Mouse (Mus musculus) 3134 (cell line): ENCODE data around the gene Olfr1380.
"Not testable (repeated sequence)": the region's sequence is repeated elsewhere in the genome, so short reads cannot be mapped to it uniquely, and the experiment has no call there.

ENCODE experiments used
- DNase-seq: peaks from one replicate; pipeline ENCODE4 v3.0.0-alpha.2; 2011; ENCODE audit warnings: low spot score; ENCODE audit not compliant: insufficient read length; ENCODE audit errors: extremely low read depth

Gene Olfr1380

DNA sequence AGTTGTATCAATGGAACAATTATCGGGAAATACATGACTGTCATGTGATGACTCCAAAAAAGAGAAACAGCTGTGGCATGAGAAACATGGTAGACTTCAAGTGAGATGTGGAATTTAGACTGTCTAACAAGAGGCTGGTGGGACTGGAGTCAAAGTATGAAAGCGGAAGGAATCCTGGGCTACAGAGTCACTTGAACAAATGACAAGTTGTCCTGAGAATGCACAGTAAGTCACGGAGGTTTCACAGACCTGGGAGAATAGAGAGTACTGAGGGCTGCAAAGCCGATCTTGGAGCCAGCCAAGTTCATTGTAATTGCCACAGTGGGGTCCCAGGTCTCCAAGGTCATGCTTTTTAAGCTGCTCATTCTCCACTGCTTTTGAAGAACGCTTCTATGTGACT is at the start of gene Olfr1380:
Olfr1380 (plus strand) TSS at position 301 of the 400 bp plus-strand sequence.
- not testable (repeated sequence) for DNase-seq

DNA sequence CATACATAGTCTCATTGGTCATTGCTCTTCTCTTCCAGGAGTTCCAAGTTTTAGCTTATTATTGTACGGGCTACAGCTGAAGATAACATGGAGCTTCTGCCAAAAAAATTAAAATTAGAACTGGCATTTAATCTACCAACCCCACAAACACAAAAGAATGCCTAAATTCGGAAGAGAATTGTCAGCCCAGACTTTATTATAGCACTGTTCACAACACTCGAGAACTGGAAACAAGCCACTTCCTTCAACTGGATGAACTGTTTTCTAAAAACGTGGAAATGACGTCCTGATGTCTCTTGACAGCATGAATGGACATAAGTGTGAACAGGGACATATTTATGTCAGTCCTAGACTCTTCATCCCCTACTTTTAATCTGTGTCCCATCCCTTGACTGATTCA is 38.6 kb upstream of the Olfr1380 start:
- no peak for DNase-seq

DNA sequence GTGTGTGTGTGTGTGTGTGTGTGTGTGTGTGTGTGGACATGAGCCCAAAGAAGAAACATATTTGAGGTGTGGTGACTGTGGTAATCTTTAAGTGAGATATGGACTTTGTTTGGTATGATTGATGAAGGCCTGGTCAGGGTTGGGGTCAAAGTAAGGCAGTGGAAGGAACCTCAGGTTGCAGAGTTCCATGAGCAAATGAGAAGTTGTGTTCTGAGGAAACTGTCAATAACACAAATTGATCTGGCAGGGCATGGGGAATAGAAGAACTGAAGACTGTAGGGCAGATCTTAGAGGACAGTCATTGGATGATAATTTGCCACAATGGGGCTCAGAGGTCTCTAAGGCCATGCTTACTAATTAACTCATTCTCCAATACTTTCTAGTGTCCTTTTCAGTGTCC is 37.3 kb upstream of the Olfr1380 start, which contains the start of gene Olfr1383:
Olfr1383 (plus strand) TSS at position 301 of the 400 bp plus-strand sequence.
- DNase-seq, result no peak

DNA sequence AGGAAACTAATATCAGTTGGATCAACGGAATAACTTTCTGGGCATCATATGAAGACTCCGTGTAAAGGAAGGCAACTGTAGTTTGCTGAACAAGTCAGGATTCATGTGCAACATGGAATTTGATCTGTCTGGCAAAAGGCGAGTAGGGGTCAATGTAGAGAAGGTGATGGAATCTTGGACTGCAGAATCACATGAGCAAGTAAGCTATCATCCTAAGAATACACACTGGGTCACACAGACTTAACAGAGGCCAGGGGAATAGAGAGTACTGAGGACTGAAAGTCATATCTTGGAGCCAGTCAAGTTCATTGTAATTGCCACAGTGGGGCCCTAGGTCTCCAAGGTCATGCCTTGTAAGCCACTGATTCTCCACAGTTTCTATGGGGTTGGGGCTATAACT is 28.7 kb upstream of the Olfr1380 start, which contains the start of gene Olfr1382:
Olfr1382 (plus strand) TSS at position 301 of the 400 bp plus-strand sequence.
- DNase-seq, result no peak

DNA sequence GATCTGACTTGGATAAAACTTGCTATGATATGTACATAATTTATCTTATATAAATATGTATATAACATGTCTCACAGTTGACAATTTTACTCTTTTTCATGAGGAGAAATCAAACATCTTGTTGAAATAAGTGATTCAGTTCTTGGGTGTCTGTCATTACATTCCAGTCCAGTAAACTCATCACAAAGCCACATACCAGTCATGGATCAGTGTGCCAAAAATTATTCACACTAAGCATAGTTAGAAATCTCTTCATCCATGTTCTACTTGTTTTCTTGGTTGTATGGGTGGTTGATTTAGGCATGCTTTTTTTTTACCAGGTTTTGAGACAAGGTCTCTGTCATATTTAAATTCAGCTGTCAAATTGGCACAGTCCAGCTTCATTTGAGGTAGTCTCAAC is 23.9 kb upstream of the Olfr1380 start:
- peak; percentile 33 for DNase-seq

DNA sequence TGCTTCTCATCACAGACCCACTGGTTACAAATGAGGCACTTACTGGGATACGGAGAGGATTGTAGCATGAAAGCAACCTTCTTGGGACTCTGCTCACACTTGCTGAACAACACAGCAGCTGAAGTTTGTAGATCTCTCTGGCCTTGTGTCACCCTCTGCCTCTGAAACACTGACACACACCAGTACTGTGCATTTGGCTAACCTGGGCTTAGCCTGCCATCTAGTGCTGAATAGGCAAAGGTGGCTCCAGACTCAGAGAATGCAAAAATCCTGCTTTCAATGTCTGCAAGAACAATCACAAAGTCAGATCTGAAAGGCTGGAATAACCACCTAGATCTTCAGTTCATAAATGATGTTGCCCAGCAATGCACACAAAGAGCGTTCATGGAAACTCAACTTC is 20.0 kb upstream of the Olfr1380 start:
- DNase-seq, result peak; percentile 5

DNA sequence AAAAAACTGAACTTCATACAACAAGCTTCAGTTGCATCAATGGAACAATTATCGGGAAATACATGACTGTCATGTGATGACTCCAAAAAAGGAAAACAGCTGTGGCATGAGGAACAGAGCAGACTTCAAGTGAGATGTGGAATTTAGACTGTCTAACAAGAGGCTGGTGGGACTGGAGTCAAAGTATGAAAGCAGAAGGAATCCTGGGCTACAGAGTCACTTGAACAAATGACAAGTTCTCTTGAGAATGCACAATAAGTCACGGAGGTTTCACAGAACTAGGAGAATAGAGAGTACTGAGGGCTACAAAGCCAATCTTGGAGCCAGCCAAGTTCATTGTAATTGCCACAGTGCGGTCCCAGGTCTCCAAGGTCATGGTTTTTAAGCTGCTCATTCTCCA is 13.5 kb upstream of the Olfr1380 start, which contains the start of gene Olfr1381:
Olfr1381 (plus strand) TSS at position 301 of the 400 bp plus-strand sequence.
- not testable (repeated sequence) for DNase-seq

DNA sequence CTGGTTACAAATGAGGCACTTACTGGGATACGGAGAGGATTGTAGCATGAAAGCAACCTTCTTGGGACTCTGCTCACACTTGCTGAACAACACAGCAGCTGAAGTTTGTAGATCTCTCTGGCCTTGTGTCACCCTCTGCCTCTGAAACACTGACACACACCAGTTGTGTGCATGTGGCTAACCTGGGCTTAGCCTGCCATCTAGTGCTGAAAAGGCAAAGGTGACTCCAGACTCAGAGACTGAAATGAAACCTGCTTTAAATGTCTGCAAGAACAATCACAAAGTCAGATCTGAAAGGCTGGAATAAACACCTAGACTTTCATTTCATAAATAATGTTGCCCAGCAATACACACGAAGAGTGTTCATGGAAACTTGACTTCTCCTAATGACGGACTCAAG is 2.6 kb upstream of the Olfr1380 start:
- not testable (repeated sequence) for DNase-seq

DNA sequence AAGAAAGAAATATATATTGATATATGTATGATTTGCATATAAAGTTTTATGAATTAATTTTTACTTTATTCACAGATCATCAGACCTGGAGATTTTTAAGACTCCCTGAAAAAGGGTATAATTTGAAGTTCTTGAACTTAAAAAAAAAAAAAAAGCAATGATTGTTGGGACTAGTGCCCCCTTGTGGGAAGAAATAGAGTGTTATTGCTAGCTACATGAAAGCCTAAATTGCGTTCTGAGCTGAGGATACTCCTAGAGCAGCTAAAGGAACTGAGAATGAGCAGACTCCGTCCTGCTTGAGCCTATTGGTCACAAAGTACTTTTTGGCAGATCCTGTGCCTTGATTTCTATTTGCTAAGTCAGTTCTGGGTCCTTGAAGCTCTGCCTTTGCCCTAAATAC is 18.4 kb downstream of the Olfr1380 start:
- DNase-seq, result not testable (repeated sequence)

DNA sequence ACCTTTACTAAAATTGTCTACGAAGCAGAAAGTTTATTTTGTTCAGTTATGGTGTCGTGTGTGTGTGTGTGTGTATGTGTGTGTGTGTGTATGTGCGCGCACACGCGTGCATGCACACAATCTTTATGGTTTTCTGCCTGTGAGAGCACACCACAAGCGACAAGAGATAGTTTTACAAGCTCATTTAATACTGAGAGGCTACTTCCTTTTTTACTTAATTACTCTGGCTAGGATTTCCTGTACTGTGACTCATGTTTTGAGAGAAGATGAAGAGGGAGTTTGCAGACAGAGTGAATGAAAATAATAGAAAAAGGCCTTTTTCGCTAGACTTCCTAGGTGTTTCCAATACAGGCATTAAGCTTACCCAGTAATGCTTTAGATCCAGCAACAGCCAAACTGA is 23.8 kb downstream of the Olfr1380 start:
- not testable (repeated sequence) for DNase-seq

DNA sequence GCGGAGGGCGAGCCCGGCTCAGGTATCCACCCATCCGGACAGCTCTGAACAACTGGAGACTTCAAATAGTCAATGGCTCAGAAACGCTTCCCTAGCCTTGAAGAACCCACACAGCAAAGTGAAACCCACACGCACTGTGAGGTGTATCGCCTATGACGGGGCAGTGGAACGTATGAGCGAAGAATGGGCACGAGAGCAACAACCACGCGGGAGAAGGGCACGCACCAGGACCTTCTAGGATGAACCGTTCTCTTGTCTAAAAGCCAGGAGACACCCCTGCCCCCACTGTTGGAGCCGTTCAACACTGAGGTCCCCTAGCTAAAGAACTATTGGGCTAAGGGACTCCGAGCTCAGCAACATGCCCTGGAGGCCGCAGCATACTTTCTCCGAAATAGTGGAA is 33.5 kb downstream of the Olfr1380 start:
- DNase-seq, result no peak

DNA sequence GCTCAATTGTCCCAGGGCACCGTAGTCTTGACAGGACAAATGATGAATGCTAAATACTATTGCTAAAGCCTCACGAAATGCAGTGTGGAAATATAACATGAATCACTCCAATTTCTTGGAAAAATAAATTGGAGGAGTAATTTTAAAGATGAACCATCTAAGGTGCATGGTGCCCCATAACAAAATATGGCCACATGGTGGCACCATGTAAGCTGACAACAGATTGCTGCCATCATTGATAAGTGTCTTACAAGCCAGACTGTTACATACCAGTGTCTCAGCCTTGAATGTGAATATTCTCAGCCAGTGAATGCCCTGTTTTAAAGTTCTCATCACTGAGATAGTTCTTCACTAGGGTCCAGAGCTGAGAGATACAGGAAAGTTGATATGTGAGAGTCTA is 40.5 kb downstream of the Olfr1380 start:
- not testable (repeated sequence) for DNase-seq

DNA sequence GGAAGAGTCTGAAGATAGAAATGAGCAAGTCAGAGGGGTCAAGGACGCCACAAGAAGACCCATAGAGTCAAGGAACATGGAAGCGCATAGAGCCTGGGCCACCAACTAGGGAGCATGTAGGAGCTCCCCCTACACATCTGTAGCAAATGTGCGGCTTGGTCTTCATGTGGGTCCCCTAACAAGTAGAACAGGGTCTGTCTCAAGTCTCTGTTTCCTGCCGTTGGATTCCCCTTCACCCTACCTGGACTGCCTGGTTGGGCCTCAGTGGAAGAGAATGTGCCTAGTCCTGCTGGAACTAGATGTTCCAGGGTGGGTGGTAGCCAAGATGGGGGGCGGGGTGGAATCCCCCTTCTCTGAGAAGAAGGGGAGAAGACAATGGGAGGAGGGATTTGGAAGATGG is 51.6 kb downstream of the Olfr1380 start:
- not testable (repeated sequence) for DNase-seq

DNA sequence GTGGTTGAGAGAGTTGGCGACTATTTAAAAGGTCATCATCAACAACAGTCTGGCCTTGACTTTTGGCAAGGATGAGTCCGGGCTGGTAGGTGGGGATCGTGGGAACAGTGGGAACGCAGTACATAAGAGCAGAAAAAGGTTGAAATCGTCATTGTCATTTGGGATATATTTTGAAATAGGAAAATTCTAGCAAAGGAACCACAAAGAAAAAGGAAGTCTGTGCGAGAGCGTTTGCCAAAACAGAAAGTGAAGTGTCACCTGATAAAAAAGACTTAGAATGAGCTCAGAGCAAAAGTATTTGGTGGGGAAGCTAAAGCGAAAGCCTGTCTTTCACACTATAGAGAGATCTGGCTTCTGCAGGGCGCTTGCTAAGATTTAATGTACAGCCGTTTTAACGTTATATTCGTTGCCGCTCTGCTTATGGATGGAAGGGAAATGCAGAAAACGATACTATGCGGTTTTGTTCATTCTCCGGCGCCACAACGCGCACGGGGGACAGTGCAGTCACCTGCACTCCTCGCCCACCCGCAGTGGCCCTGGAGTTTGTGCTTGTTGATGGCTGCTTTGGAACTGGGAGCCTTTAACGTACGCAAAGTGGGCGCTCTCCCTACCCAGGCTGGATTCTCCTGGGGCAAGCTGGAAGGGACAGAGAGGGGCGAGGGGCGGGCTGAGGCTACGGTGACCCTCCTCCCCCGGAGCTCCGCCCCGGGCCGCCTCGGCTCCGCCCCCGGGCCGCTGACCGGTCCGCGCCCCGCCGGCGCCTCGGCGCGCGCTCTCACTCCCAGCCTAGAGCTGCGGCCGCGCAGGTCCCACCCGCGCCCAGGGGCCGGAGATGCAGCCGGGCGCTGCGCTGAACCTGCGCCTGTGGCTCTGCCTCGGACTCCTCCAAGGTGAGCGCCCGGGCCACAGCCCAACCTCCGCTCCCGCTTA is 52.5 kb downstream of the Olfr1380 start, which contains the start of gene Flt4:
Flt4 (plus strand) TSS at position 326 of the 930 bp plus-strand sequence.
- not testable (repeated sequence) for DNase-seq

DNA sequence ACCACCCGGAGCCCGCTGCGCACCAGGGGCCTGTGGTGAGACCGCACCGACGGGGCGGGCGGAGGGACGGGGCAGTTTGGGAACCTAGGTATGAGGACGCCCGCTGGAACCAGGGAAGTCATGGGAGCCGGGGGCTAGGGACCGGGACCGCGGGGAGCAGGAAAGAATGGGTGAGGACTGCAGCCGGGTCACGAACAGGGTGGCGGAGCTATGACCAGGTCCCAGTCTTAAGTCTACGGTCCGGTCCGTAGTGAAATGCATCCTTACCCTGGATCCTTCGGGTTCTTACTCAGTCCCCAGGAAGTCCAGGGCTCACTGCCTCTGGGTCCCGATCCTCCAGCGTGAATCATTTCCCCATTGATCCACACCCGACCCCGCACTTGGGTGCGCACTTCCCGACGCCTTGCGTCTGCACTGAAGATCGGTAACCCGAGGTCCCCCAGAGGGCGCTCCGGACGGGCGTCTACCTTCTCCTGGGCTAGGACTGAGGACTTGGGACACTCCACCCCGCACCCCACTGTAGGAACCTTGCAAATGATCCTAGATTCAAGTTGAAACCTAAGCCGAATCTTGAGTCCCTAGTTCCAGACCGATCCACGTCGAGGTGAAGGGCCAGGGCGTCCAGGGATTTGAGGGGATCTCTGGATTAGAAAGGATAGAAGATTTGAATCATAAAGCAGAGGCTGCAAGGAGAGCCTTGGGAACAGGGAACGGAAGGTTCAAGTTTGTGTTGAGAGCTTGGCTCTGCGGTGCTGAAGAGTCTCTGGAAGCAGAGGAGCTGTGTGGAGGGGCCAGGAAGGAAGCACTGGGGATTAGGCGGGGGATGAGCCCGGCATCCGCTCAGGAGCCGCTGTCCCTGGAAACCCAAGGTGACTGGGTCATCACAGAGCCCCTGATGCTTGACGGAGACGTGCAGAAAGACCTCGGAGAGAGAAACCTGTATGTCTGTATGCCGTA is 53.5 kb downstream of the Olfr1380 start:
- DNase-seq, result not testable (repeated sequence)

DNA sequence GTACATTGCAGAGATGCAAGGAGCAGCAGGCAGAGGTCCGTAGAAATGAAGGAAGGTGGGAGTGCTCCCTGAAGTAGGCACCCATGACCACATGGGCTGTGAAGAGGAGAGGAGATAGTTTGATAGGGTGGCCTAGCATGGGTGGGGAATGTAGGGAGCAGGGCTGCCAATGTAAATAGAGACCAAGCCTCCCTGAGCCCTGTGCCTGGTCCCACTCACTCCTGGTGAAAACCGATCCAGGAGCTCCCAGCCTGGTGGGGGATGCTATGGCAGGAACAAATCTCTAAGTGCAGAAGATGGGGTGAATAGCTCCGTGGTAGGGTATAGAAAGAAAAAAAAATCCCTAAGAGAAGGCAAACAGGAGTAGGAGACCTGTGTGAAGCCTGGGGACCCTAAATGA is 54.7 kb downstream of the Olfr1380 start:
- not testable (repeated sequence) for DNase-seq

DNA sequence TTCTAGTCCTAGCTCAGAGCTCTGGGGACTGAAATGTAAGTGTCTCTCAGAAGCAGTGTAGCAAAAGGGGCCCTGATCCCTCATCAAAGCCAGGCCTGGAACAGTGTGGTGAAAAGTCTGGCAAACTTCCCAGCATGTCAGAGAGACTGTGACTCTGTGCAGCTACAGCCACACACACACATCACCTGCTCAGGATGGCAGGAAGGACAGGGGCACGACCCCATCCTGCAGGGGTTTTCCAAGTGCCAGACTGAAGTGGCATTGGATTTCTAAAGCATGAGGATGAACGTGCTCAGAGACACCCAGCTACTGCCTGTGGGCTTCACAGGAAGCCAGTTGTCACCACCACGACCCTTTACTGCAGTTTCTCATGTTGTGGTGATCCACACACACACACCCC is 55.5 kb downstream of the Olfr1380 start:
- DNase-seq, result no peak

DNA sequence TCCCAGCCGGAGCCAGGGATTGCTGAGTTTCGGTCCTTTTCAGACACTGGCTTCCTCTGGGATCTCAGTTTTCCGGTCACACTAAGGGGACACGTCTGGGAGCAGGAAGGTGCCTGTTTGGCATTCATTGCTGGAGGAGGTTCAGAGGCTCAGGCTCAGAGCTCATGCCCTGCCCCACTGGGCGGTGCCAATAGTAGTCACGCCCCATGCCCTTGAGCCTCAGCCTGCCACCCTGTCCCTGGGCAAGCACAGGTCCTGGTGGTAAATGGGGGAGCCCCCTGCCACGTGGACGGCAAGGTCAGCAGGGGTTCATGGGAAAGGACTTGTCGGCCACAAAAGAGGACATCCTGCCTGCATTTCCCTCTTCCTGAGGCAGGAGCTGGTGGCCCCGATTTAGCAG is 56.7 kb downstream of the Olfr1380 start:
- no peak for DNase-seq
